In the genomic region with DNA sequence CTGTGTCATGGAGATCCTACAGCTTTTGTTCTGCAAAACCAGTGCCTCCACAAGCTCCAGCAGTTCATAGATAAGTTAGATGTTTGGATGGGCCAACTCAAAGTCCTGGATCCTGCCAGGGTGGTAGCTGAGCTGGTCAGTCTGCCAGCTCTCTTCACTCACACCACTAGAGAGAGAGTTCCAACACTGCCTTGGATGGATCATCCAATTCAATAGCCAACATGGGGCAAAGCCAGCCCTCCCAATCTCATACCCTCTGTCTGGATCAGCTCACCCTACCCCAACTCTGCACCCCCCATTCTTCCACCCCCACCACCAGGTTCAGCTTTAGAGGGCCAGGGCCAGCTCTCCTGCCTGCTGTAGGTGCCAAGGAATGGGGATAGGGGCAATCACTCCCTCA, we compare ENCODE assay signal across 15 mouse cellular contexts.
"Had no signal": no experiment of that assay in that cellular context is flagged by ENCODE, and none has a peak within 500 bp of the region (broad histone marks: within the 10 kb centered on the region; RNA-seq: fewer than 3 reads in every experiment).

No protein-coding gene starts in this region.

- H3K27ac ChIP-seq: neural tube, embryonic 15.5 days; stomach, embryonic 15.5 days; stomach, postnatal 0 days had no signal

- DNase-seq: retina, postnatal 1 day; right cerebral cortex, adult 18-20 months; right cerebral cortex, postnatal 14 days; right cerebral cortex, postnatal 25 days; right cerebral cortex, postnatal 4 days; spleen, adult 18-20 months; thymus, adult 18-20 months; thymus, adult 2 months; thymus, postnatal 14 days; thymus, postnatal 25 days; thymus, postnatal 36 days; thymus, postnatal 4 days had no signal

- H3K9ac ChIP-seq: neural tube, embryonic 15.5 days; stomach, embryonic 15.5 days had no signal

- H3K4me1 ChIP-seq: neural tube, embryonic 15.5 days; stomach, embryonic 15.5 days had no signal

- H3K27me3 ChIP-seq: neural tube, embryonic 15.5 days; stomach, embryonic 15.5 days had no signal

- H3K4me2 ChIP-seq: neural tube, embryonic 15.5 days; stomach, embryonic 15.5 days had no signal

- H3K36me3 ChIP-seq: neural tube, embryonic 15.5 days; stomach, embryonic 15.5 days had no signal

- H3K9me3 ChIP-seq: neural tube, embryonic 15.5 days; stomach, embryonic 15.5 days had no signal

- H3K4me3 ChIP-seq: neural tube, embryonic 15.5 days; stomach, embryonic 15.5 days had no signal
